Mouse (Mus musculus): ENCODE measurements around the gene Kcnk4.

GRCm38 (mm10) chr19:6915276-6915675 lies 19.0 kb downstream of the Kcnk4 start:
- TF ChIP-seq CTCF (IDR thresholded peaks at IDR 0.05; ENCODE audit: low read depth): no peak
- no peak for TF ChIP-seq EP300 (optimal IDR thresholded peaks at IDR 0.05)

Data from stomach, postnatal 0 days (tissue).